Mouse (Mus musculus) ovary, postnatal 14 days (tissue): ENCODE data around the gene Cntn4.

Experiments used
- DNase-seq: peaks from one replicate; pipeline ENCODE4 v3.0.0; 2022; ENCODE audit warnings: low spot score

The Cntn4 gene

DNA sequence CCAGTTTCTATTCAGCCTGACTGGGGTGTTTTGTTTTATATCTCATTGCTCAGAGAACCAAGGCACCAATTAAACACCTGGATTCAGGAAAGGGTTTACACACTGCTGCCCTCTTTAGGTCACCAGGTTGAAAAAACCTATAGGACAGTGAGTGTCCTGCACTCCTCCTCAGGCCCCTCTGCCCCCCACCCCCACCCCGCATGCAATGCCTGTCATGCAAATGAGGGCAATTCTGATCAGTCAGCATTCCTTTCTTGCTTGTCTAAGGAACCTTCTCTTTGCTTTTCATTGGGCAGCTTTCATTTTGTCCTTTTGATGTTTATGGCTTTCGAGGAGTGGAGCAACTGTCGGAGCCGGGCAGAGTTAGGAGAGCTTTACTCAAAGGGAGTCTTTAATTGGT, 969.5 kb downstream of the Cntn4 start:
- DNase-seq, result no peak

DNA sequence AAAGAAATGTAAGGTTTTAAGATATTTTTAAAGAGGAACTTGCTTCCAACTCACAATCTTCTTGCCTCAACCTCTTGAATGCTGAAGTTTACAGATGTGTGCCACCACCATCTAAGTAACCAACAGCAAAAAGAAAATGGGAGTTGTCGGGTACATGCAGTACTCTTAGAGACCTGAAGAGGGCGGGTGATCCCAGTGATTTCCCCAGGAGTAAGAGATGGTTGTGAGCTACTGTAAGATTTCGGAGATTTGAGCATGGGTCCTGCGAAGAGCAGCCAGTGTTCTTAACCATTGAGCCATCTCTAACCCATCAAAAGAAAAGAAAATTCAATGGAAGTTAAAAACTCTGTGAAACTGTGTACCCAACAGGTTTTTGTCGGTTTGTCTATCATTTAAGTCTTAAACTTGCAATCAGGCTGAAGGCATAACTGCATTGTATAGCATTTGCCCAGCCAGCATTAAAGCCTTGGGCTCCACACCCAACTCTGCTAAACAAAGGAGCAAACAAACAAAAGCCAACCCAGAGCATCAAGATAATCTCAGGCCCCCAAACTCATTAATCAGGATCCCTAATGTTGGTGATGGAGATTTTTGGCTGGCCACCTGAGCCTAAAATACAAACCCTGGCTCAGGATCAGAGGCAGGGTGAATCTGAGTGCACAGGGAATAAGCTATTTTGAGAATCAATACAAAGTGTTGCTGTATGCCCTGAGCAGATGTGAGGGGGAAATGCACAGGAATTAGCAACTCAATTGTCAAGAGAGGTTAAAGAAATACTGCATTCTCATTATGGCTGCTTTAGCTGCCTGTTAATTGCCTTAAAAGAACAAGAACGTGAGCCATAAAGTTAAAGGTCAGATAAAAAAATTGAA, 986.6 kb downstream of the Cntn4 start:
- DNase-seq, result peak; percentile 27

DNA sequence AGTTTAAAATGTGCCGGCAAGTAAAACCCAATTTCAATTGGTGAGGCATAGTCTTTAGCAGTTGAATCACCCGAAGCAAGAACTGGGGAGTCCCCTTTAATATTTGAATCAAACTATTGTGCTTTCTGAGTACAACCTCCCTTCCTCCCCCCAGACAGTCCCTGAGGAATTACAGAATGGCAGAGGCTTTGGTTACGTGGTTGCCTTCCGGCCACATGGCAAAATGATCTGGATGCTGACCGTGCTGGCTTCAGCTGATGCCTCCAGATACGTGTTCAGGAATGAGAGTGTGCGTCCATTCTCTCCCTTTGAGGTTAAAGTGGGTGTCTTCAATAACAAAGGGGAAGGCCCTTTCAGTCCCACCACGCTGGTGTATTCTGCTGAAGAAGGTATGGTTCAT, 998.1 kb downstream of the Cntn4 start:
- no peak for DNase-seq

DNA sequence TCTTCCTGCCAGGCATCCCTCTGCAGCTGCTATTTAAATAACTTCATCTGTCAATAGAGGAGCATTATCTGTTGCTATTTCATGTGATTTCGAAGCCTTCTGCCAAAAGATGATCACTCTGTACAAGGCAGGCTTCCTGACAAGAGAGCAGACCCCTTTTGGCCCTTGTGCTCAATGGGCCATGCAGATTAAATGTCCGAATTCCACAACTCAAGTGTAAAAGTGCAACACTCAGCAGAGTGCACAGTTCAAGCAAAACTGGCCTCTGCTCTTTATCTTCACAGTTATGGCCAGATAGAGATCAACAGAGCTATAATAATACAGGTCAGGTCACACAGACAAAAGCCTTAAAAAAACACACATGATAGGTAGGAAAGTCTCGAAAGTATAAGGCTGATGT, 1024.5 kb downstream of the Cntn4 start:
- DNase-seq, result no peak

DNA sequence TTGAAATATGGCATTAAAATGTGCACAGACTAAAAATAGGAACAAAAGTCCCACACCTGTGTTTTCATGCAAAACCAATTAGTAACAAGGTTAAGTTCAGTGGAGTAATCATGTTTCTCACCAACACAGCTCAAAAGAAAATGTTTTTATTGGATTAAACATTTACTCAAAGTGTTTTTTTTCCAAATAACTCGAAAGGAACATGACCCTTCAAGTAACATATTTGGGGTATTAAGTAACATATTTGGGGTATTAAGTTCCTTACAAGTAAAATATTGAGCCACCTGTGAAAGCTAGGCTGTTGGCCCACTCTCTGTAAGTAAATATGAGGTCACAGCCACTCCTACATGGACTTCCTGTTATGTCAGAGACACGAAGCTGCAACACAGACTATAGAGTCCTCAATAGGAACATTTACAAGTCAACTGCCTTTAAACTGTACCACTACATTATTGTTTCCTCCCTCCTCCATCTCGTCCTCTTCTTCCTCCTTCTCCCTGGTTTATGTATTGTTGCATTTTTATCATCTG, 1028.1 kb downstream of the Cntn4 start:
- DNase-seq, result no peak

DNA sequence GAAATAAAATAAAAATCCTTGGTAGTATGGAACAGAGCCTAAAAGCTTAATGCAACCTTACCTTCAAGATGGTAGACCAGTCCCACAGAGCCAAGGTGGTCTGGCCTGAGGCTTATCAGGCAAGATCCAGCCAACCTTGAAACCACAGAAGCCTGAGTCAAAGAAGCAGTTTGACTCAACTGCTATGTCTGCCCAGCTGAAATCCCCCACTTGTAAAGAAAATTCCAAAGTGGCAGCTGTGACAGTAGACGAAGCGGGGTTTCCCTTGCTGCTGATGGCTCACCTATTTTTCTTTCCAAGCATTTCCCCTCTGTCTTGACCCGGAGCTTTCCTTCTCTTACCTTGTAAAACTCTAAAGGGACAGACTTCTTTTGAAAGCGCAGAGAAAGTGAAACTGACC, 1048.2 kb downstream of the Cntn4 start:
- DNase-seq, result no peak

DNA sequence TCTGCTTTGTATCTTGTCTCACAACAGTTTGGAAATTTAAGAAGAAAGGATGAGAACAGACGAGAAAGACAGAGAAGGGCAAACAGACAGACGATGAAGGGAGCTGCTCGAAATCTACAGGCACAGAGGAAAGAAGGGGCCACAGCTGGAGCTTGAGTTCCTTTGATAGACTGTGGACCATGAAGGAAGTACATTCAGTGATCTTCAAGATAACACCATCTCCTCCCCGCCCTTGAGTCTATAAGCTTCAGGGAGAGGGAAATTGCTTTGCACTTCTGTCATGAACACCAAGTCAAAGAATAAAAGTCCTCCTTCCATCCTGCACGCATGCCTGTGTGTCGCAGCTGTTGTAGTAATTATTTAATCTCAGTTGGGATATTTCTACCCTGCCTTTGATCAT, 1048.6 kb downstream of the Cntn4 start:
- no peak for DNase-seq

DNA sequence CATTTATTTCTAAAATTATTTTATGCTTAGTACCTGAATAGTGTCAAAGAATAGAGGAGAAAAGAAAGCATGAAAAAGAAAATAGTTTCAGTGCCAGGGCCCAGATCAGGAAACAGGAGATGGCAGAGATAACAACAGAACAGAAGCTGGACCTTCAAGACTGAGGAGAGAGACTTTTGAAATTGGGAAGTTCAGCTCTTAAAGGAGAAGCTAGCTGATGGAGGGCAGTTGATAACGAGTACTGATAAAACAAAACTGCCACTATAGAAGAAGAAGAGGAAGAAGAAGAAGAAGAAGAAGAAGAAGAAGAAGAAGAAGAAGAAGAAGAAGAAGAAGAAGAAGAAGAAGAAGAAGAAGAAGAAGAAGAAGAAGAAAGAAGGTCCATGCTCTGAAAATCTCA, 1050.2 kb downstream of the Cntn4 start:
- no peak for DNase-seq

DNA sequence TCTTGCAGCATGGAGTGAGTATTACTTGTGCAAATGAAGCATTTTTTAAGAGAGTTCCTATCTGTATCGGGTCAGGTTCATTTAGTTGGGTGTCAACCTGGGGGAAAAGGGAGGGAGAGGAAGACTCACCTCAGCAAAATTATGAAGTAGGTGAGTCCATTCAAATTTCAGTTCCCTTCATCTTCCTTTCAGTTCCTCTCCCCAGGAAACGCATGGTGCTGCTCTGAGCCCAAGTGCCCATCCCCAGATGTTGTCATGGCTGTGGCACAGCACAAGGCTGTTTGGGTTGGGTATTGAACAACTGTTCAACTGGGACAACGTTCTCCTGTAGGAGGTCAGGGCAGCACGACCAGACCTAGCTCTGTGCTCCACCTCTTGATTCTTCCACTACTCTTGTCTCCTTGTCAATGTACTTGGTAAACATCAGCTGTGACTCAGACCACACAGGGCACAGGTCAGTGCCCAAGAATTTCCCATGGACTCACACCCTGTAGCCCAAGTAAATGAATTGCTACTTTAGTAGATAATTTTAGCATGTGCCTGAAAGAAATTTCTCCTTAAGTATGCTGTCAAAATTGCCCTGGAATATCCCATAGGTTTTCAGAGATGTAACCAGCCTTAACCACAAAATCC, 1052.3 kb downstream of the Cntn4 start:
- no peak for DNase-seq

DNA sequence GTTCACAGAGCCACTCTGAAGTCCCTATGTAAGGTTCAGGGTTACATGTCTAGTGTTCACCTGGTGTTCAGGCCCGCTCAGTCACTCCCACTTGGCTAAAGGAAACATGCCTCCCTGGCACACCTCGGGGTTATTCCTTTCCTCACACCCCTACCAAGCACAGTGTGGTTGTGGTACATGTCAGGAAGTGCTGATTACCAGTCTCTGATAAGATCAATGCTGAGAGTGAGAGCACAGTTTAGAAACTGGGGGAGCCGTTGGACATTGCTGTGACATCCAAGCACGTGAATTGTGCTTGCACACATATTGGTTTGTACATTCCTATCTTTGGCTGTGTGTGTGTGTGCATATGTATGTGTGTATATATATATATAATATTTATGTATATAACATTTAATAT, 1055.1 kb downstream of the Cntn4 start:
- no peak for DNase-seq

DNA sequence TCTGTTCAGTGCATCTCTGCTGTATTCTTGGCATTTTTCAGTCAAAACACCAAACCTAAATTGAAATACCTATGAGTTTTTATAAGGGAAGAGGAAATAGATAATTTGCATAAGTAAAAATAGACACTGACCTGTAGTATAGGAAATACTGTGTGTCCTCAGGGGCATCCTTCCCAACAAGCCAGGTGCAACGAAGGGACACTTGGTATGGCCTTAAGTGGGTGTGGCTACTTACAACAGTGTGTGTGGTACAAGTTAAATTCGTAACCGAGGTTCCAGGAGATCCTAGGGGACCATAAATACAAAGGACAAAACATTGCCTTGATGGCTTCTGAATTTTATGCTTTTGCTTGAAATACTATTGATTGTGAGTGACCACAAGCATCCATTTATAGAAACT, 1060.8 kb downstream of the Cntn4 start:
- no peak for DNase-seq

DNA sequence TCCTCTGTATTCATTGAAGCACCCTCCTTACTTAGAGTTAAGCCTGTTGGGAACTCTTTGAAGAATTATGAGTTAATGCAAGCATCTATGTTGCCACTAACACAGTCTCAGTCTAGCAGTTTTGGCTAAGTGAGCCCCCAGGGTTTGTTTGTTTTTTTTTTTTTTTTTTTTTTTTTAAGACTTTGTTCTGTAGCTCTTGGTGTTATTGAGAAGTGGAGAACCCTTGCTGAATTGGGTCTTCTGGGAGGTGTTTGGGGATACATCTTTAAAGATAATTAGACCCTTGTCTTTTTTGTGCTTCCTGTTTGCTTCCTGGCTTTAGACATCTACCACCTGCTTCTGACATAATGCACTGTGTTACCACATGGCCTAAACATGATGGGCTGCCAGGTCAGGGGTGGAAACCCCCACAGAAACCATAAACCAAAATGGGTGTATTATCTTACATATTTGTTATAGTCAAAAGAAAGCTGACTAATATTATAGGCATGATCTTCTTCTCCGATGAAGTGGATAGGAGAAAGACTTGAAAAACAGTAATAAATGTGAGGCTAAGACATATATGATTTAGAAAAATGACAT, 1062.9 kb downstream of the Cntn4 start:
- DNase-seq, result no peak

DNA sequence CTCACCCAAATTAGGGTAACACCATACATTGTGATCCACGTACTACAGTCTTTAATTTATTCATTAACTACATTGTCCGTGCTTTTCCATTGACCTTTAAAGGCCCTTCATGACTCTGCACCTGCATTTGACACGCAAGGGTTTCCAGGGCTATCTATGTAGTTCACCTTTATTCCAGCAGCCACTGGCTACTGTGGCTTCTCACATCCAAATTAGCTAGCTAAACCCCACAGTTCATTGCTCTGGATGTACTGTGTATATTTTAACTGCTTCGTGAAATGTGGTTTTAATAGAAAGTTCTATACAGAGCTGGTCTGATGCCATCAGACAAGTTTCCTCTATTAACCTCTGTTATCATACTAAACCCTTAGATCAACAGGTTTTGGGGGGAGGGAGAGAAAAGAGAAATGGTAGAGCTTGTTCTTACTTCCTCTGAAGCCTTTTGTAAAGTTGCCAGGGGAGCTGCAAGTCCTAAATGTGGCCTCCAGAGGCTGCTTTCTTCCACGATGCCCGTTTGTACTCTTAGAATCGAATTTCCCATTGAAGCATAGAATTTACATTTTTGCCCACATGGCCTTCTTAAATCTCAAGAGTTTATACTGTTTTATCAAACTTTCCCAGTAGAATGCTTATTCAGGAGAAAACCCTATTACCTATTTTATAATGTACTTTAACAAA, 1066.2 kb downstream of the Cntn4 start:
- DNase-seq, result no peak

DNA sequence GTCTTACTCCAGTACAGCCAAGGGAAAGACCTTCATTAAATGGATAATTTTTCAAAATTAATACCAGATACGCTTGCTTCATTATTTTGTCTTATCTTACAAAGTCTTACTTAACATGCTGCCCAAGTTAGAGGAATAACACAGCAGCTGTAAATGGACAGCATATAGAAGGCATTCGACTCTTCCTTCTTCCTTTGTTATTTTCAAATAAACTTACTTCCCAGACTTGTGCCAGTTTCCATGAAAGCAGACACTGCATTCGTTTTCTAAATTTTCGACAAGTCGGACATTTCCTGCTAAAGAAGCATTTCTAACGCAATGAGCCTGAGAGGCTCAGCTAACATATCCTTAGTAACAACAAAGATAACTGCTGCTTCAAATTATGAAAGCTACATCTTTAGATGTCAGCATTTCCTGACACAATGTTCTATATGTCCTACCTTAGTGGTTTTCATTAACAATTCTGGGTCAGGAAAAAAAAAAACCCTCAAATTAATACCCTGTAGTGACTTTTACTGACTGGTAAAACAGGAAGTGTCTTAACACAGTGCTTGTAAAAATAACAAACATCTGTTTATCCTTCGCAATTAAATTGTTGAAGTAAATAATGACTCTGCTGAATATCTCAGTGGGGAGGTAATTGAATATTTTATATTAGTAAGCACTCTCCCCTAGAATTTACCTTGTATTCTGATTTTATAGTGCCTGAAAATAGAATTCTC, 1068.4 kb downstream of the Cntn4 start:
- no peak for DNase-seq

DNA sequence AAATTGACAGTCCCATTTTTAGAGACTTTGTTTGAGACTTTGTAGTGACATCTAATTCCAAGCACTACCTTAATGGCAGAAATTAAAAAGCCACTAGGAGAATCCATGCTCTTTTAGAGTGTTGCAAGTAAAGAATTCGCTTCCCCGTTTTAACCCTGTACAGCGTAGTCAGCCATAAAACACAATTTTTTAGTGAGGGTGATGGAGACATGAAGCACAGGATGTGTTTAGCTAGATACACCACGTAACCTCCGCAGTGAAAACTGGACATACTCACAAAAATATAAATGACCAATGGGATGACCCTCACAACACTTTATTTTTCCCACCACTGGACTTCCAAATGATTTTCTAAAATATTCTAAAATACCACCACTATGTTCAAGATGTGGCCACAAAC, 1069.8 kb downstream of the Cntn4 start:
- DNase-seq, result no peak

DNA sequence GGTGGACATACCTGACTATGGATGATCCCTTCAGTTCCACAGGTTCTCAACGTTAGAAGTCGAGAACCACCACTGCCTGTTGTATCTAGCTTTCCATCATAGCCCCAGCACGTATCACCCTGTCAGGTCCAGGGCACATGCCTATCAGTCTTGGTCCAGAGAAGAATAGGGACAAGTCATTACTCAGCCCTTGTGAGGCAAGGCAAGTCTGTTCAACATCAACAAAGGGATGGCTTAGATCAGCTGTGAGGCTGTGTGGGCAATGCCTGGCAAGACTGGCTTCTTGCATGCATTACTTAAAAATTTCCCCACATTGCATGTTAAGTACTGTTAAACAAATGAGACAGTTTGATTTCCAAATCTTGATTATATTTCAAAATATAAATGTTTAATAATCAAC, 1070.3 kb downstream of the Cntn4 start:
- no peak for DNase-seq
